Mouse (Mus musculus) small intestine, adult 2 months (tissue): ENCODE measurements around the gene Qtrt1. TPM values are rescaled to one million over a fixed set of nuclear protein-coding genes. Genes with fewer than 3 reads are reported as not detected.

ENCODE experiments used
- H3K27ac ChIP-seq: fragments of 200-500 bp; 2 replicates; pipeline ENCODE4 v1.5.1; 2012; ENCODE audit warnings: low read depth, low read length, control low read depth, inconsistent platforms; ENCODE audit not compliant: insufficient read depth
- H3K27me3 ChIP-seq: fragments of 200-500 bp; 2 replicates; pipeline ENCODE4 v1.6.1; 2012; ENCODE audit warnings: mild to moderate bottlenecking, moderate library complexity, low read length, inconsistent platforms; ENCODE audit not compliant: control insufficient read depth, insufficient read depth
- H3K36me3 ChIP-seq: fragments of 200-500 bp; 2 replicates; pipeline ENCODE4 v1.6.1; 2012; ENCODE audit warnings: mild to moderate bottlenecking, low read length, control low read depth, inconsistent platforms; ENCODE audit not compliant: control insufficient read depth, insufficient read depth
- H3K4me1 ChIP-seq: fragments of 200-500 bp; 2 replicates; pipeline ENCODE4 v1.6.1; 2012; ENCODE audit warnings: low read length, inconsistent platforms, mixed read lengths; ENCODE audit not compliant: control insufficient read depth, insufficient read depth, insufficient read length
- H3K4me3 ChIP-seq: fragments of 200-500 bp; 2 replicates; pipeline ENCODE4 v1.5.1; 2012; ENCODE audit warnings: low read depth, mild to moderate bottlenecking, control low read depth, inconsistent platforms, low read length, moderate library complexity
- CTCF ChIP-seq: fragments of 200-500 bp; IDR thresholded peaks from 2 replicates; pipeline ENCODE4 v1.5.1; 2012; ENCODE audit warnings: low read depth, mild to moderate bottlenecking, control low read depth, inconsistent platforms, low read length, moderate library complexity, mixed read lengths; ENCODE audit not compliant: insufficient replicate concordance, insufficient read length; ENCODE audit errors: extremely low read depth
- POLR2A ChIP-seq: fragments of 200-500 bp; IDR thresholded peaks from 2 replicates; pipeline ENCODE4 v1.6.1; 2012; ENCODE audit warnings: low read depth, mild to moderate bottlenecking, control low read depth, inconsistent platforms, low read length, moderate library complexity
- WGBS: fragments of 180-500 bp; shearing (Covaris S2); methylation state at CpG from one replicate; pipeline ENCODE4 v1.1.7; 2018; 5-methylcytosine and 5-hydroxymethylcytosine counted together
- polyA plus RNA-seq: library from polyadenylated mRNA; depleted of rRNA; stranded (reverse); fragments of >200 nt; gene quantifications from 2 replicates; pipeline ENCODE4 v1.2.3, GENCODE M21; 2012

Gene Qtrt1
- polyA plus RNA-seq, 1 experiment = 32.8 TPM

DNA sequence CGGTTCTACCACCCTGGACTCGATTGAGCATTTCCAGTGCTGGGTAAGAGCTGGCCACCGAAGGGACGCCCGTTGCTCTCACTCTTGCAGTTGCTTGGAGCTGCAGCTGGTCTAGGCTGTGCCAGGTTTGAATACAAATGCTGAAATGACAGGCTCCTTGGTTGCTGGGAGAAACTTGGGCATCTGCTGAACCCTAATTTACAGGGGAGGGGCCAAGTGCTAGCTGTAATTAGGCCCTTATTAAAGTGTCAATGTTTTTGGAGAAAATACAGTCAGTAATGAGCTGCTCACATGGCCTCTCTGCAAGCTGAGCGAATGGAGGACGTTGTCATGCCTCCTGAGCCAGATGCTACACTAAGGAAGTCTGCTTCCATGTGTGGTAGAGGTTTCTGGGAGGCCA is 19.1 kb downstream of the Qtrt1 start:
- H3K27me3 ChIP-seq = no peaks in the 10 kb centered on the region
- H3K27ac ChIP-seq = no peak overlapping the region
- peaks cover 2% of the 10 kb centered on the region for H3K36me3 ChIP-seq
- H3K4me1 ChIP-seq = peaks cover 26% of the 10 kb centered on the region
- no peak overlapping the region for H3K4me3 ChIP-seq
- TF ChIP-seq POLR2A = no peak
- TF ChIP-seq CTCF = no peak
- whole genome bisulfite sequencing = 73% methylated on average over 7 of the region's 7 CpGs

DNA sequence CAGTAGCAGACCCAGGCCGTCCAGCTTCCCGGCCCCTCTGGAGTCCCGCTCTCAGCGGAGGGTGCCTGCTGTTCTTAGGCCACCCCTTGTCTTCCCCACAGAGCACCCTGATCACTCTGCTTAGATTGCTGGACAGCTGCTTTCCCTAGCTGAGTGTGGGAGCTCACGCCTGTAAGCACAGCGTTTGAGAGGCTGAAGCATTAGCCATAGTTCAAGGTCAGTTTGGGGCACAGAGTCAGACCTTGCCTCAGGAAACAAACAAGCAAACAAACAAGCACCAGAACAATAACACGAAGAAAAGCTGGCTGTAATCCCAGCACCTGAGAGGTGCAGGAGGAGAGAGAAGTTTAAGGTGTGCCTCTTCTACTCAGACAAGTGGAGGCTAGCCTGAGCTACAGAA is 20.4 kb downstream of the Qtrt1 start:
- Histone ChIP-seq H3K36me3 (peaks cover 2% of the 10 kb centered on the region), H3K27ac (no peak overlapping the region), H3K27me3 (no peaks in the 10 kb centered on the region), H3K4me3 (no peak overlapping the region), H3K4me1 (peaks cover 33% of the 10 kb centered on the region)
- TF ChIP-seq CTCF (no peak), POLR2A (no peak)
- WGBS = 76% methylated on average over 7 of the region's 7 CpGs

DNA sequence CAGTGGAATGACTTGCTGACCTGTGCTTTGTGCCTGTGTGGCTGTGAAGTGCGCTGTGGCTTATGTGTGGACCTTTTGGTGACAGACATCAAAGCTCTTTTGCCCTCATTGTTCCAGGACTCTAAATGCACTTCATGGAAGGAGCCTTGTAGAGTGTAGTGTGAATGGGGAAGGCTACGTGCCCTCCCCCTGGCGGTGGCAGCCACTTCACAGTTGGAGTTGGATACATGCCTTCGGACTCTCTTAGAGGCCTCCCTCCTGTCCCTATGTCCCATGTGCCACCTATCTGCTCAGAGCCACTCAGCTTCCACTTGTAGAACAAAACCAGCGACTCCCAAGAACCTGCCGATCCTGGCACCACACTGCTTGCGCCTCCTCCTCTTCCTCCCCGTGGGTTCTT is 22.1 kb downstream of the Qtrt1 start:
- Histone ChIP-seq H3K4me1 (peaks cover 23% of the 10 kb centered on the region), H3K27ac (no peak overlapping the region), H3K36me3 (peaks cover 2% of the 10 kb centered on the region), H3K4me3 (no peak overlapping the region), H3K27me3 (no peaks in the 10 kb centered on the region)
- TF ChIP-seq CTCF (no peak), POLR2A (no peak)
- 85% methylated on average over 8 of the region's 8 CpGs for WGBS

DNA sequence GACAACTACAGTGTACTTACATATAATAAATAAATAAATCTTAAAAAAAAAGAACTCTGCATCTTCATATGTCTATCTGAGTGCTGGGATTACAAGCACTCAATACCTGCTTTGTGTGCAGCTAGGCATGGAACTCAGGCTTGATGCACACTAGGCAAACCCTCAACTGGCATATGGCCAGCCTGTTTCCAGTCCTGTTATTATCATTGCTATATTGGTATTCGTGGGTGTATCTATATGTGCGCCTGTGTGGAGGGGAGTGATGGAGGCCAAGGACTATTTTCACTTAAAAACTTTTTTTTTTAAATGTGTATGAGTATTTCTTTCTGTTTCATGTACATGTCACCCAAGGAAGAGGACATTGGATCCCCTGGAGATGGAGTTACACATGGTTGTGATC is 22.8 kb downstream of the Qtrt1 start:
- TF ChIP-seq POLR2A (no peak), CTCF (no peak)
- H3K4me1 ChIP-seq = peaks cover 24% of the 10 kb centered on the region
- 65% methylated on average over 2 of the region's 2 CpGs for WGBS

DNA sequence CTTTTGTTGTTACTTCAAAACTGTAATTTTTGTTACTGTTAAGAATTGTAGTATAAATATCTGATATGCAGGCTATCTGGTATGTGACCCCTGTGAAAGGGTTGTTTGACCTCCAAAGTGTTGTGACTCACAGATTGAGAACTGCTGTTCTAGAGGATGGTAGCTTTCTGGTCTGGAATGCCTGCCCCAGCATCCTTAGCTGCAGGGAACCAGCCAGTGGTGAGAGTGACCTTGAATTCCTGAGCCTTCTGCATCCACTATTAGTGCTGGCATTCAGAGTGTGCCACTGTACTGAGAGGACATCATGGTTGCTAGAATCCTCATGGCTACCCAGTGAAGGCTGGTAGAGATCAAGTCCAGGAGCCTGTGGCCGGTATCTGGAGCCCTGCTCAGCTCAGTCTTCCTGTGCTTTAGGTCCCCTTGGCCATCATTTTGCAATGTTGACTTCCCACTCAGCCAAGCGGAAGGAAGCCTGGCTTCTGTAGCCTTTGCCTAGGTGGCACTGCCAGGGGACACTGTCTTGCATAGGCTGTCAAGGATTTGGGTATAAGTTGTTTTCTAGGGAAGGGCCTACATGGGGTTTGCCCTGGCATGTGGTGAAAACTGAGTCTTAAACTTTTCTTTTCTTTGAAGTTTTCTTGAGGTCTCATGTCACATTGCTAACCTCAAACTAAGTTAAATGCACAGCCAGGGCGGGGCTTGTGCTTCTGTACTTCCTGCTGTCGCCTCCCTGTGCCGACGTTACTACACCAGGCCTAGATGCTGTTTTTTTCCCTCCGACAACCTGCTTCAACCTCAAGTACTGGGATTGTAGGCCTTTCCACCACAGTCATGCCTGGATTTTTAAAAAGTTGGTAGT is 24.4 kb downstream of the Qtrt1 start:
- TF ChIP-seq POLR2A = no peak
- no peak for TF ChIP-seq CTCF
- H3K27ac ChIP-seq = peak overlapping the region; percentile 8; the same call in 1 of the 2 replicates
- 41% methylated on average over 7 of the region's 7 CpGs for WGBS
- peaks cover 23% of the 10 kb centered on the region for H3K4me1 ChIP-seq
- no peaks in the 10 kb centered on the region for H3K36me3 ChIP-seq
- H3K4me3 ChIP-seq = no peak overlapping the region
- no peaks in the 10 kb centered on the region for H3K27me3 ChIP-seq

More for the DNA sequence above, 22.8 kb downstream of the Qtrt1 start:
- no peaks in the 10 kb centered on the region for H3K27me3 ChIP-seq
- peaks cover 2% of the 10 kb centered on the region for H3K36me3 ChIP-seq
- no peak overlapping the region for H3K4me3 ChIP-seq
- no peak overlapping the region for H3K27ac ChIP-seq

DNA sequence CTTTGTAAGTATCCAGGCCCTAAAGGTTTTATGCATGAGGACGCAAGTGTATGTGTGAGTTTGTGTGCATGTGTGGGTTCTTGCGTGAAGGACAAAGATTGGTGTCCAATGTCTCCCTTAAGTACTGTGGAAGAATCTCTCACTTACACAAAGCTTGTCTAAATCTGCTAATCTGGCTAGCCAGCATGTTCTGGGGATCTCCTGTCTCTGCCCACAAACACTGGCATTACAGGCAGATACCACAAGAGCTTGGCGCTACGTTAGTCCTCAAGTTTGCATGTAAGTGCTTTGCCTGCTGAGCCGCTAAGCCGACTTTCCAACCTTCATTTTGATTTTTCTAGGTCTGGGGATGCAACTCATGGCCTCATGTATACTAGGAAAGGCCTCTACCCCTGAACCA is 25.9 kb downstream of the Qtrt1 start:
- no peaks in the 10 kb centered on the region for H3K36me3 ChIP-seq
- H3K4me1 ChIP-seq = peaks cover 23% of the 10 kb centered on the region
- WGBS = 96% methylated on average over 6 of the region's 6 CpGs
- TF ChIP-seq POLR2A = no peak
- TF ChIP-seq CTCF = no peak
- H3K27ac ChIP-seq = no peak overlapping the region
- no peak overlapping the region for H3K4me3 ChIP-seq
- H3K27me3 ChIP-seq = no peaks in the 10 kb centered on the region

DNA sequence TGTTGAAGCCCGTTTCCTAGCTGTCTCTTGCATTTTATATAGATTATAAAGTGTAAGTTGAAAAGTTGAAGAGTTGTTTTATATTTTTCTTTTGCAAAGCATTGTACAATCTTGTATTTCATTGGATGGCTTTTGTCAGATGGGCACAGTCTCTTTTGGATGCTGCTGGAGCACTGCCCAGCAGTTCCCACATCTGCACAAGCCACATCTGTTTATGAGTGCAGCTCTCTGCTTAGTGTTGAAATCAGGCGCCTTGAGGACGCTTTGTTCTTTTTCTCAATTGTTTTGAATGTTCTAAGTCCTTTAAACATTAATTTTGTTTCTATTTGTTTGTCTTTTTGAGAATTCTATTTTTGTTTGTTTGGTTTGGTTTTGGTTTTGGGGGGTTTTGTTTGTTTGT is 26.6 kb downstream of the Qtrt1 start:
- 72% methylated on average over 3 of the region's 3 CpGs for WGBS
- Histone ChIP-seq H3K27me3 (no peaks in the 10 kb centered on the region), H3K36me3 (no peaks in the 10 kb centered on the region), H3K4me1 (peaks cover 23% of the 10 kb centered on the region), H3K4me3 (no peak overlapping the region), H3K27ac (no peak overlapping the region)
- TF ChIP-seq POLR2A (no peak), CTCF (no peak)
